Mouse (Mus musculus) intestine, postnatal 0 days (tissue): ENCODE measurements around the gene Hyal1. TPM values are rescaled to one million over a fixed set of nuclear protein-coding genes. Genes with fewer than 3 reads are reported as not detected.
A peak's percentile ranks its signal among the peaks of the same experiment; 100 is the strongest.

Source experiments
- ATAC-seq: fragments of 200-750 bp; cut with Nextera tagmentation; 2 replicates; pipeline ENCODE4 v1.8.0; 2017; ENCODE audit warnings: mild to moderate bottlenecking, moderate TSS enrichment, moderate library complexity
- H3K27ac ChIP-seq: fragments of 300-500 bp; sonication (generic); 2 replicates; pipeline ENCODE4 v1.5.1; 2014; ENCODE audit warnings: mild to moderate bottlenecking, low read depth, low read length, moderate library complexity
- H3K27me3 ChIP-seq: fragments of 300-500 bp; sonication (generic); replicated peaks from 2 replicates; pipeline ENCODE4 v1.6.1; 2014; ENCODE audit warnings: low read length, mixed read lengths; ENCODE audit not compliant: control insufficient read depth, insufficient read depth
- H3K36me3 ChIP-seq: fragments of 300-500 bp; sonication (generic); 2 replicates; pipeline ENCODE4 v1.6.1; 2014; ENCODE audit warnings: mild to moderate bottlenecking, moderate library complexity; ENCODE audit not compliant: control insufficient read depth, insufficient read depth
- H3K4me1 ChIP-seq: fragments of 300-500 bp; sonication (generic); replicated peaks from 2 replicates; pipeline ENCODE4 v1.6.1; 2014; ENCODE audit warnings: antibody characterized with exemption, low read length, mixed read lengths; ENCODE audit not compliant: control insufficient read depth, insufficient read depth
- H3K4me2 ChIP-seq: fragments of 300-500 bp; sonication (generic); replicated peaks from 2 replicates; pipeline ENCODE4 v1.6.1; 2014; ENCODE audit warnings: low read depth, mild to moderate bottlenecking, moderate library complexity
- H3K4me3 ChIP-seq: fragments of 300-500 bp; sonication (generic); 2 replicates; pipeline ENCODE4 v1.5.1; 2014; ENCODE audit warnings: low read depth, low read length
- H3K9ac ChIP-seq: fragments of 300-500 bp; sonication (generic); 2 replicates; pipeline ENCODE4 v1.6.1; 2014; ENCODE audit warnings: mild to moderate bottlenecking, low read depth, low read length
- H3K9me3 ChIP-seq: fragments of 300-500 bp; sonication (generic); 2 replicates; pipeline ENCODE4 v1.6.1; 2016; ENCODE audit warnings: mixed run types; ENCODE audit not compliant: control insufficient read depth
- CTCF ChIP-seq: sonication (generic); IDR thresholded peaks from 2 replicates; pipeline ENCODE4 v1.5.1; 2016; ENCODE audit warnings: low read depth, mild to moderate bottlenecking, control low read depth, antibody characterized with exemption, moderate library complexity
- WGBS: fragments of 180-500 bp; shearing (Covaris S2); extraction: QIAGEN DNeasy Blood & Tissue Kit; methylation state at CpG from one replicate; pipeline ENCODE4 v1.1.7; 2014; 5-methylcytosine and 5-hydroxymethylcytosine counted together
- polyA plus RNA-seq: library from polyadenylated mRNA; unstranded; fragments of >200 nt; fragmentation: Nextera tagmentation; extraction: Ambion mirVana; gene quantifications from 2 replicates; pipeline ENCODE4 v1.2.1, GENCODE M21; 2015

Hyal1 gene
- polyA plus RNA-seq, 1 experiment from 2014 or later = 2.4 TPM

GRCm38 (mm10) chr9:107602068-107602648 lies 25.4 kb downstream of the Hyal1 start:
- ATAC-seq = peak; percentile 14; the same call in 1 of the 2 replicates
- Histone ChIP-seq H3K36me3 (peaks cover 20% of the 10 kb centered on the region; the same call in 1 of the 2 replicates), H3K27me3 (no peaks in the 10 kb centered on the region), H3K9me3 (no peaks in the 10 kb centered on the region), H3K9ac (no peak overlapping the region), H3K4me1 (peaks cover 9% of the 10 kb centered on the region; the same call in 1 of the 2 replicates), H3K4me2 (peak overlapping the region; percentile 21), H3K27ac (peak overlapping the region; percentile 57), H3K4me3 (no peak overlapping the region)
- WGBS = 9% methylated on average over 10 of the region's 10 CpGs
- peak; percentile 99 for TF ChIP-seq CTCF

- Histone ChIP-seq H3K9me3 (no peaks in the 10 kb centered on the region), H3K36me3 (peaks cover 15% of the 10 kb centered on the region; the same call in 1 of the 2 replicates), H3K27ac (no peak overlapping the region), H3K9ac (no peak overlapping the region), H3K4me3 (no peak overlapping the region), H3K27me3 (no peaks in the 10 kb centered on the region), H3K4me2 (no peak overlapping the region), H3K4me1 (peaks cover 14% of the 10 kb centered on the region; the same call in 1 of the 2 replicates)
- no peak for ATAC-seq
- no peak for TF ChIP-seq CTCF
- 50% methylated on average over 6 of the region's 6 CpGs for WGBS
Measured at GRCm38 (mm10) chr9:107603251-107603650, 26.5 kb downstream of the Hyal1 start.

GRCm38 (mm10) chr9:107605041-107605661 lies 28.4 kb downstream of the Hyal1 start:
- peak overlapping the region; percentile 87 for H3K27ac ChIP-seq
- TF ChIP-seq CTCF = no peak
- peaks cover 21% of the 10 kb centered on the region for H3K4me1 ChIP-seq
- WGBS = 28% methylated on average over 20 of the region's 23 CpGs
- H3K36me3 ChIP-seq = no peaks in the 10 kb centered on the region; the same call in 1 of the 2 replicates
- peak; percentile 64 for ATAC-seq
- H3K27me3 ChIP-seq = no peaks in the 10 kb centered on the region
- H3K9ac ChIP-seq = peak overlapping the region; percentile 45; the same call in 1 of the 2 replicates
- H3K9me3 ChIP-seq = no peaks in the 10 kb centered on the region
- H3K4me2 ChIP-seq = peak overlapping the region; percentile 62
- peak overlapping the region; percentile 33 for H3K4me3 ChIP-seq

GRCm38 (mm10) chr9:107606591-107606990 lies 29.9 kb downstream of the Hyal1 start:
- 12% methylated on average over 9 of the region's 9 CpGs for WGBS
- ATAC-seq = no peak
- Histone ChIP-seq H3K9ac (peak overlapping the region; percentile 37; the same call in 1 of the 2 replicates), H3K4me2 (peak overlapping the region; percentile 62), H3K4me1 (peaks cover 28% of the 10 kb centered on the region), H3K27me3 (no peaks in the 10 kb centered on the region), H3K27ac (peak overlapping the region; percentile 87), H3K36me3 (no peaks in the 10 kb centered on the region; the same call in 1 of the 2 replicates), H3K4me3 (peak overlapping the region; percentile 25), H3K9me3 (no peaks in the 10 kb centered on the region)
- no peak for TF ChIP-seq CTCF

- H3K9ac ChIP-seq = peak overlapping the region; percentile 37; the same call in 1 of the 2 replicates
Measured at GRCm38 (mm10) chr9:107607036-107607435, 30.3 kb downstream of the Hyal1 start.

DNA sequence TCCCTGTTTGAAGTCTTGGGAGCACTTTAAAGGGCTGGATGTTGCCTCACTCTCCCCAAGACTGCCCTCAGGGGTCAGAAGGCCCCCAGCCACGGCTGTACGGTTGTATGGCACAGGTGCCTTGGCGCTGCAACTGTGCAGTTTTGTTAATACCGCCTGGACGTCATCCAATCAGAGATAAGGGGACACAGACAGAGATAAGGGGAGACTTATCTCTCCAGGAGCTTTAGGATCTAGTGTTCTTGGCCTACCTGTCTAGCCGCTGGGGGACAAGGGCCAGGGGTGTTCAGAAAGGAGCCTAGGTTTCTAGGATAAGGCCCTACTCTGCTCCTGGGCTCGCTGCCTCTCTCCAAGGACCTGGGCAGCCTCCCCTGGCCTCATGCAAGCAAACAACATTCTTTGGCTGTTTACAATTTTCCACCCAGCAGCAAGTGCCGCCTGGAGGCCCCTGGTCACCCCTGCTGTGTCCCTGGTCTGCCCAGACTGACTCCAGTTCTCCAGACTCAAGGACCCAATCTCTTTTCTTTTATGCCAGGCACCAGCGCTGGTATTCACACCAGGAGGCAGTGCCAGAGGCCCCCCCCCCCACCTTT lies 31.0 kb downstream of the Hyal1 start:
- peak overlapping the region; percentile 62 for H3K4me2 ChIP-seq
- ATAC-seq = no peak
- peak overlapping the region; percentile 18; the same call in 1 of the 2 replicates for H3K9ac ChIP-seq
- H3K36me3 ChIP-seq = no peaks in the 10 kb centered on the region; the same call in 1 of the 2 replicates
- H3K9me3 ChIP-seq = no peaks in the 10 kb centered on the region
- no peaks in the 10 kb centered on the region for H3K27me3 ChIP-seq
- no peak for TF ChIP-seq CTCF
- peaks cover 32% of the 10 kb centered on the region for H3K4me1 ChIP-seq
- WGBS = 30% methylated on average over 9 of the region's 9 CpGs
- no peak overlapping the region for H3K4me3 ChIP-seq
- H3K27ac ChIP-seq = peak overlapping the region; percentile 87

More at GRCm38 (mm10) chr9:107607036-107607435, 30.3 kb downstream of the Hyal1 start:
- Histone ChIP-seq H3K27me3 (no peaks in the 10 kb centered on the region), H3K27ac (peak overlapping the region; percentile 87), H3K36me3 (no peaks in the 10 kb centered on the region; the same call in 1 of the 2 replicates), H3K9me3 (no peaks in the 10 kb centered on the region), H3K4me2 (peak overlapping the region; percentile 62), H3K4me1 (peaks cover 30% of the 10 kb centered on the region), H3K4me3 (peak overlapping the region; percentile 25)
- no peak for TF ChIP-seq CTCF
- ATAC-seq = no peak
- 50% methylated on average over 2 of the region's 2 CpGs for WGBS
